Mouse (Mus musculus): ENCODE measurements around the gene Slc32a1. TPM values are rescaled to one million over a fixed set of nuclear protein-coding genes. Genes with fewer than 3 reads are reported as not detected.

Slc32a1 gene
- total RNA-seq (2014; fragmentation: Nextera tagmentation) (not detected in 2 replicates), total RNA-seq (2017) (not detected in 2 replicates)

GRCm38 (mm10) chr2:158610488-158611325 is at the start of gene Slc32a1:
TSS of gene Slc32a1 (plus strand) at chr2:158610767.
- no peak for ATAC-seq (replicated peaks; ENCODE audit: low FRiP score, low TSS enrichment, poor library complexity, severe bottlenecking)

- ATAC-seq (replicated peaks; ENCODE audit: low FRiP score, low TSS enrichment, poor library complexity, severe bottlenecking) = no peak
Measured at GRCm38 (mm10) chr2:158560801-158561200, 49.8 kb upstream of the Slc32a1 start.

- no peak for ATAC-seq (replicated peaks; ENCODE audit: low FRiP score, low TSS enrichment, poor library complexity, severe bottlenecking)
Measured at GRCm38 (mm10) chr2:158561371-158562144, 49.0 kb upstream of the Slc32a1 start.

- ATAC-seq (replicated peaks; ENCODE audit: low FRiP score, low TSS enrichment, poor library complexity, severe bottlenecking) = peak; percentile 81
Measured at GRCm38 (mm10) chr2:158570421-158571081, 40.0 kb upstream of the Slc32a1 start.

- ATAC-seq (replicated peaks; ENCODE audit: low FRiP score, low TSS enrichment, poor library complexity, severe bottlenecking) = no peak
Measured at GRCm38 (mm10) chr2:158579979-158580378, 30.6 kb upstream of the Slc32a1 start.

- peak; percentile 78 for ATAC-seq (replicated peaks; ENCODE audit: low FRiP score, low TSS enrichment, poor library complexity, severe bottlenecking)
Measured at GRCm38 (mm10) chr2:158584621-158585358, 25.8 kb upstream of the Slc32a1 start.

GRCm38 (mm10) chr2:158588524-158589271 is 21.9 kb upstream of the Slc32a1 start:
- no peak for ATAC-seq (replicated peaks; ENCODE audit: low FRiP score, low TSS enrichment, poor library complexity, severe bottlenecking)

- no peak for ATAC-seq (replicated peaks; ENCODE audit: low FRiP score, low TSS enrichment, poor library complexity, severe bottlenecking)
Measured at GRCm38 (mm10) chr2:158590495-158590894, 20.1 kb upstream of the Slc32a1 start.

- no peak for ATAC-seq (replicated peaks; ENCODE audit: low FRiP score, low TSS enrichment, poor library complexity, severe bottlenecking)
Measured at GRCm38 (mm10) chr2:158591286-158591685, 19.3 kb upstream of the Slc32a1 start.

- ATAC-seq (replicated peaks; ENCODE audit: low FRiP score, low TSS enrichment, poor library complexity, severe bottlenecking) = no peak
Measured at GRCm38 (mm10) chr2:158593371-158593770, 17.2 kb upstream of the Slc32a1 start.

GRCm38 (mm10) chr2:158595103-158595502 is 15.5 kb upstream of the Slc32a1 start:
- ATAC-seq (replicated peaks; ENCODE audit: low FRiP score, low TSS enrichment, poor library complexity, severe bottlenecking) = peak; percentile 60; the same call in 1 of the 2 replicates

- ATAC-seq (replicated peaks; ENCODE audit: low FRiP score, low TSS enrichment, poor library complexity, severe bottlenecking) = no peak
Measured at GRCm38 (mm10) chr2:158595577-158595976, 15.0 kb upstream of the Slc32a1 start.

GRCm38 (mm10) chr2:158596803-158597202 is 13.8 kb upstream of the Slc32a1 start:
- no peak for ATAC-seq (replicated peaks; ENCODE audit: low FRiP score, low TSS enrichment, poor library complexity, severe bottlenecking)

- no peak for ATAC-seq (replicated peaks; ENCODE audit: low FRiP score, low TSS enrichment, poor library complexity, severe bottlenecking)
Measured at GRCm38 (mm10) chr2:158600517-158600916, 10.1 kb upstream of the Slc32a1 start.

- no peak for ATAC-seq (replicated peaks; ENCODE audit: low FRiP score, low TSS enrichment, poor library complexity, severe bottlenecking)
Measured at GRCm38 (mm10) chr2:158601326-158601725, 9.2 kb upstream of the Slc32a1 start.

- no peak for ATAC-seq (replicated peaks; ENCODE audit: low FRiP score, low TSS enrichment, poor library complexity, severe bottlenecking)
Measured at GRCm38 (mm10) chr2:158602663-158603062, 7.9 kb upstream of the Slc32a1 start.

GRCm38 (mm10) chr2:158606511-158606964 is 4.0 kb upstream of the Slc32a1 start:
- ATAC-seq (replicated peaks; ENCODE audit: low FRiP score, low TSS enrichment, poor library complexity, severe bottlenecking) = peak; percentile 43; the same call in 1 of the 2 replicates

GRCm38 (mm10) chr2:158609681-158610080 is 886 bp upstream of the Slc32a1 start:
- no peak for ATAC-seq (replicated peaks; ENCODE audit: low FRiP score, low TSS enrichment, poor library complexity, severe bottlenecking)

All from megakaryocyte-erythroid progenitor cell, adult 5-6 weeks (primary cell).